Mouse (Mus musculus): ENCODE results near the gene Tmem161a. TPM values are rescaled to one million over a fixed set of nuclear protein-coding genes. Genes with fewer than 3 reads are reported as not detected.
"Not testable (repeated sequence)": the region's sequence is repeated elsewhere in the genome, so short reads cannot be mapped to it uniquely, and the experiment has no call there.

The Tmem161a gene
- polyA plus RNA-seq, 1 experiment from 2014 or later, result 70.6 TPM

DNA sequence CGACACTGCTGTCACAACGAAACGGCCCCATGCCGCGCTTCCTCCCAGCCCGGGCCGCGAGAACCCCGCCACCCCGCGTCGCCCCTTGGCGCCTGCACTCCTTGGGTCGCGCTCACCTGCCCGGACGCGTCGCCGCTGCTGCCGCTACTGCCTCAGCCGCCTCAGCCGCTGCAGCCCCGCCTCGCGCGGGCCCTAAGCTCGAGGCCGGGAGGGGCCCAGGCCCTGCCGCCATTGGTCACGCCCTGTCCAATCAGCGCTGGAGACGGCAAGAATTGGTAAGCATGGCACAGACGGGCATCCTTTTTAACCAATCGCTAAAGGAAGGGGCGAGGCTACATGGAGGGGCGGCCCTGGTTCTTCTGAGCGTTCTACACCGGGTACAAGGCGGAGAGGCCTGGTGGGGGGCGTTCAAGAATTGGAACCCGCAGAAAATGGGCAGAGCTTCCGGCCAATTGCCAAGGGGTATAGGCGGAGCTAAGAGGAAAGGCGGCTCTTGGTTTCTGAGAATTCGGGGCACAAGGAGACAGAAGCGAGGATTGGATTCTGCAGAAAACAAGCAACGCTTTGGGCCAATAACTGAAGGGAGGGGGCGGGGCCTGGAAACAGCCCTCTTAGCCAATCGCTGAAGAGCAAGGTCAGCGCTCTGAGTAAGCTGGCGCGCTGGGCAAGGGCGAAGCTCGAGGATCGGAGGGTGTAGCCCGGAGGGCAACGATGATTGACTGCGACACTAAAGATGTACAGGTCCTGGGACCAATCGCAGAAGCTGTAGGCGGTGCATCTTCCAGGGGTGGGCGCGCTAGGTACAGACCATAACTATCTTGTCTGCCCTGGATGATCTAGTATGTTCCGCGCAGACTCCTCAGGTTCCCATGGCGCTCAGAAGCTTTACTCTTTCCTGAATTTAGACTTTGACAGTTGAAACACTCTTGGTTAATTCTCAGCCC lies 40.2 kb downstream of the Tmem161a start, which contains the start of gene Slc25a42:
Gene Slc25a42 (minus strand): TSS at position 194 of the 944 bp plus-strand sequence.
- peaks cover 16% of the 10 kb centered on the region for H3K4me1 ChIP-seq
- no peak within 1 kb of the TSS for H3K27ac ChIP-seq
- H3K4me3 ChIP-seq, result peak within 1 kb of the TSS; percentile 62
- no peaks in the 10 kb centered on the region for H3K9me3 ChIP-seq
- peaks cover 11% of the 10 kb centered on the region; the same call in 1 of the 2 replicates for H3K27me3 ChIP-seq
- H3K36me3 ChIP-seq, result no peaks in the 10 kb centered on the region
- peak; percentile 99 for ATAC-seq (ENCODE audit: low FRiP score, low read depth)
- H3K9ac ChIP-seq, result peak within 1 kb of the TSS; percentile 75
- H3K4me2 ChIP-seq (replicated peaks), result peak within 1 kb of the TSS; percentile 98
- under 1% methylated on average over 66 of the region's 66 CpGs for WGBS

- ATAC-seq (ENCODE audit: low FRiP score, low read depth), result no peak
- peaks cover 19% of the 10 kb centered on the region for H3K4me1 ChIP-seq
- peaks cover 11% of the 10 kb centered on the region; the same call in 1 of the 2 replicates for H3K27me3 ChIP-seq
- H3K9ac ChIP-seq, result no peak overlapping the region
- H3K9me3 ChIP-seq, result no peaks in the 10 kb centered on the region
- no peaks in the 10 kb centered on the region for H3K36me3 ChIP-seq
- no peak overlapping the region for H3K27ac ChIP-seq
- 64% methylated on average over 3 of the region's 3 CpGs for WGBS
- no peak overlapping the region for H3K4me3 ChIP-seq
- H3K4me2 ChIP-seq (replicated peaks), result no peak overlapping the region
These were observed 42.3 kb downstream of the Tmem161a start for GRCm38 (mm10) chr8:70214411-70214810.

GRCm38 (mm10) chr8:70215092-70215491 lies 42.9 kb downstream of the Tmem161a start:
- Histone ChIP-seq H3K27ac (no peak overlapping the region), H3K4me2 (replicated peaks) (no peak overlapping the region), H3K9ac (no peak overlapping the region), H3K27me3 (peaks cover 11% of the 10 kb centered on the region; the same call in 1 of the 2 replicates), H3K36me3 (no peaks in the 10 kb centered on the region), H3K9me3 (no peaks in the 10 kb centered on the region), H3K4me3 (no peak overlapping the region), H3K4me1 (peaks cover 23% of the 10 kb centered on the region)
- ATAC-seq (ENCODE audit: low FRiP score, low read depth), result no peak
- 71% methylated on average over 5 of the region's 5 CpGs for WGBS

GRCm38 (mm10) chr8:70216161-70216560 lies 44.0 kb downstream of the Tmem161a start:
- not testable (repeated sequence) for H3K4me3 ChIP-seq; H3K36me3 ChIP-seq; ATAC-seq (ENCODE audit: low FRiP score, low read depth); H3K9ac ChIP-seq; H3K4me2 ChIP-seq (replicated peaks); H3K27me3 ChIP-seq; H3K9me3 ChIP-seq; H3K27ac ChIP-seq
- H3K4me1 ChIP-seq, result peaks cover 12% of the 10 kb centered on the region
- WGBS, result 67% methylated on average over 3 of the region's 3 CpGs

DNA sequence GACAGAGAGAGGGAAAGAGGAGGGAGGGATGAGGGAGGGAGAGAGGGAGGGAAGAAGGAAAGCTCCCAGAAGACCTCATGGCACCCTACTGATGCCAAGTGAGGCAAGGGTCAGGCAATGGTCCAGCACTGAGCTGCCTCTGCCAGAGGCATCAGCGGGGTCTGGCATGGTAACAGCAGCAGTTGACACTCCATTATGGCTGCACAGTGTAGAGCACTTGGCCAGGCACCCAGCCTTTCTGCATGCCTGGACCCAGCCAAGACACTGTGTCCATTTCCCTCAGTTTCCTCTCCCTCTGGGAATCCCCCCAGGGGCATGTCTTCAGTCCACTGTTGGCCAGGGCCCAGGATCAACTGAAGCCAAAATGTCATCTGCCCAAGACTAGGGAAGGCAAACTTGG lies 44.4 kb downstream of the Tmem161a start:
- ATAC-seq (ENCODE audit: low FRiP score, low read depth), result no peak
- no peaks in the 10 kb centered on the region for H3K9me3 ChIP-seq
- no peak overlapping the region for H3K4me3 ChIP-seq
- no peak overlapping the region for H3K27ac ChIP-seq
- H3K4me1 ChIP-seq, result peaks cover 12% of the 10 kb centered on the region
- H3K36me3 ChIP-seq, result peaks cover 3% of the 10 kb centered on the region
- no peak overlapping the region for H3K9ac ChIP-seq
- no peaks in the 10 kb centered on the region for H3K27me3 ChIP-seq
- 69% methylated on average over 1 of the region's 1 CpGs for WGBS
- no peak overlapping the region for H3K4me2 ChIP-seq (replicated peaks)

- no peak overlapping the region for H3K4me2 ChIP-seq (replicated peaks)
- H3K4me3 ChIP-seq, result no peak overlapping the region
- H3K36me3 ChIP-seq, result peaks cover 12% of the 10 kb centered on the region
- no peak overlapping the region for H3K9ac ChIP-seq
- H3K27ac ChIP-seq, result no peak overlapping the region
- H3K27me3 ChIP-seq, result no peaks in the 10 kb centered on the region
- ATAC-seq (ENCODE audit: low FRiP score, low read depth), result no peak
- H3K4me1 ChIP-seq, result peaks cover 12% of the 10 kb centered on the region
- H3K9me3 ChIP-seq, result no peaks in the 10 kb centered on the region
These were observed 45.3 kb downstream of the Tmem161a start for GRCm38 (mm10) chr8:70217441-70217840.

GRCm38 (mm10) chr8:70219107-70219684 lies 47.0 kb downstream of the Tmem161a start:
- 43% methylated on average over 5 of the region's 5 CpGs for WGBS

DNA sequence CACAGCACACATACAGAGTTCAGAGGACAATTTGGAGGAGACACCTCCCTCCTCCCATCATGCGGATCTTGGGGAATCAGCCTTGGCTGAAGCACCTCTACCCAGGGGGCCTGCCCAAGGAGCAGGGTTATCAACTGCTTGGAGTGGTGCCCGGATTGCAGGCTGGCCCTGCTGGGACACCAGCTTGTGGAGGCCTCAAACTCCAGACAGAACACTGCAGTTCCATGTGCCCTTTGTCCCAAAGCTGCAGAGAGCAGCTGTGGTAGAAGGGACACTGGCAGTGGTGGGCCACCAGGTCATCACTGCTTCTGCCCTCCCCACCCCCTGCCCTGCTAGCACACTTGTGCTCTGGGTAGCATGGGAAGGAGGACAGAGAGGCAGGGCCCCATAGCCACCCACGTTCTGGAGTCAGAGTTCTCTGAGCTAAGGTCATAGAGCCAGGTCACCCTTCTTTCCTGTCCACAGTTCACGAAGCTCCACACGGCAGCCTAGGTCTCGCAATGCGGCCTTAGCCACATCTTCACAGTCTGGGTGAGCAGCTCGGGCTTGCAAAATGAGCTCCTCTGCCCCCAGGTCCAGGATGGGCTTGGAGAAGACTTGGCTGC lies 48.2 kb downstream of the Tmem161a start:
- no peak overlapping the region for H3K9ac ChIP-seq
- no peak overlapping the region for H3K27ac ChIP-seq
- no peaks in the 10 kb centered on the region for H3K9me3 ChIP-seq
- no peaks in the 10 kb centered on the region for H3K27me3 ChIP-seq
- no peak overlapping the region for H3K4me3 ChIP-seq
- peaks cover 41% of the 10 kb centered on the region for H3K36me3 ChIP-seq
- no peak overlapping the region for H3K4me2 ChIP-seq (replicated peaks)
- 68% methylated on average over 8 of the region's 8 CpGs for WGBS
- no peak for ATAC-seq (ENCODE audit: low FRiP score, low read depth)
- peaks cover 8% of the 10 kb centered on the region for H3K4me1 ChIP-seq

More at GRCm38 (mm10) chr8:70219107-70219684, 47.0 kb downstream of the Tmem161a start:
- Histone ChIP-seq H3K27me3 (no peaks in the 10 kb centered on the region), H3K4me3 (no peak overlapping the region), H3K9ac (0 out of 2 replicates have a peak overlapping the region, but pooled peaks have one; percentile 40), H3K36me3 (peaks cover 29% of the 10 kb centered on the region), H3K9me3 (no peaks in the 10 kb centered on the region), H3K4me1 (peaks cover 8% of the 10 kb centered on the region), H3K27ac (no peak overlapping the region), H3K4me2 (replicated peaks) (no peak overlapping the region)
- no peak for ATAC-seq (ENCODE audit: low FRiP score, low read depth)

DNA sequence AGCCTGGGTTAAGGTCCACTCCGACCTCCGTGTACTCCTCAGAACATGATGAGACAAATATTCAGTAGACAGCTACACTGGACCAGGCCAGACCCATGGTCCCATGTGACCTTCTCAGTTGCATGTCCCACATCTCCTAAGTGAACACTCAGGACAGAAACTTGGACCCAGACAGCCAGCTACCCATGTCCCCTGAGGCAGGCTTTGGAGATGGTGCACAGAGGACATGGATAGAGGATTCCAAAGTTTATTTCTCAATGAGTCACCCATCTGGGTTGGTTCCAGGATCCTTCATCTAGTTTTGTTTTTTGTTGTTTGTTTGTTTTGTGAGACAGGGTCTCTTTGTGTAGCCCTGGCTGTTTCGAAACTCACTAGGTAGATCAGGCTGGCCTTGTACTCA lies 48.8 kb downstream of the Tmem161a start:
- no peak for ATAC-seq (ENCODE audit: low FRiP score, low read depth)
- Histone ChIP-seq H3K27ac (no peak overlapping the region), H3K9me3 (no peaks in the 10 kb centered on the region), H3K4me2 (replicated peaks) (no peak overlapping the region), H3K4me3 (no peak overlapping the region), H3K9ac (no peak overlapping the region), H3K36me3 (peaks cover 46% of the 10 kb centered on the region), H3K27me3 (no peaks in the 10 kb centered on the region), H3K4me1 (peaks cover 8% of the 10 kb centered on the region)
- 92% methylated on average over 3 of the region's 3 CpGs for WGBS

- Histone ChIP-seq H3K4me1 (peaks cover 8% of the 10 kb centered on the region), H3K4me3 (no peak overlapping the region), H3K36me3 (peaks cover 47% of the 10 kb centered on the region), H3K9me3 (no peaks in the 10 kb centered on the region), H3K4me2 (replicated peaks) (no peak overlapping the region), H3K27ac (no peak overlapping the region), H3K27me3 (no peaks in the 10 kb centered on the region), H3K9ac (no peak overlapping the region)
- no peak for ATAC-seq (ENCODE audit: low FRiP score, low read depth)
- 90% methylated on average over 12 of the region's 12 CpGs for WGBS
These were observed 49.9 kb downstream of the Tmem161a start for GRCm38 (mm10) chr8:70222041-70222440.

- Histone ChIP-seq H3K4me2 (replicated peaks) (no peak overlapping the region), H3K4me3 (no peak overlapping the region), H3K9me3 (no peaks in the 10 kb centered on the region), H3K4me1 (peaks cover 8% of the 10 kb centered on the region), H3K9ac (no peak overlapping the region), H3K36me3 (peaks cover 57% of the 10 kb centered on the region), H3K27me3 (no peaks in the 10 kb centered on the region), H3K27ac (no peak overlapping the region)
- ATAC-seq (ENCODE audit: low FRiP score, low read depth), result no peak
- WGBS, result 53% methylated on average over 6 of the region's 6 CpGs
These were observed 51.2 kb downstream of the Tmem161a start for GRCm38 (mm10) chr8:70223341-70223740.

DNA sequence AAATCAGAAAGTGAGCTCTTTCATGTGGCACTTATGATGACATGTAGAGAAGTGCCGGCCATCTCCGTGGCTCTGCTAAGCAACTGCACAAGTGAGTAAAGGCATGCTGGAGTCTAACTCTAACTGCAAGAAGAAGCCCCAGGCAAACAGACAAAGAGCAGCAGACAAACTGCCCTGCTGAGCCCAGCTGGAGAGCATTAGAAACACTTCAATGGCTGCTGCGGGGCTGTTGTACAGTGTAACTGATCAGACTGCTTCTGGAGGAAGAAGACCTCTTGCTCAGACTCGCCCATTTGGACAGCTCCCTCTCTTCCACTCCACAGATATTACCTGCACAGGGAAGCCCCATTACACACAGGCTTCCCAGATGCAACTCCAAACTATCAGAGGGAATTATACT lies 55.8 kb downstream of the Tmem161a start:
- Histone ChIP-seq H3K4me2 (replicated peaks) (no peak overlapping the region), H3K4me3 (no peak overlapping the region), H3K27ac (no peak overlapping the region), H3K4me1 (peaks cover 4% of the 10 kb centered on the region; the same call in 1 of the 2 replicates), H3K36me3 (peaks cover 67% of the 10 kb centered on the region), H3K9me3 (no peaks in the 10 kb centered on the region), H3K9ac (no peak overlapping the region), H3K27me3 (no peaks in the 10 kb centered on the region)
- WGBS, result 69% methylated on average over 4 of the region's 4 CpGs
- ATAC-seq (ENCODE audit: low FRiP score, low read depth), result no peak
